Mouse (Mus musculus) adrenal gland, adult (tissue): ENCODE measurements around the gene Tprgl.

Experiments used
- DNase-seq, 2 experiments: peaks; one replicate each; pipeline ENCODE4 v3.0.0; 2022 to 2023; ENCODE audit warnings: low spot score in 1 of 2; ENCODE audit not compliant: inconsistent age in 2 of 2

Tprgl gene

GRCm38 (mm10) chr4:154160538-154161390 is at the start of gene Tprgl:
TSS of gene Tprgl (minus strand) at chr4:154160666.
- peak; percentile 97 to 99 for DNase-seq

GRCm38 (mm10) chr4:154209825-154210224 is 49.4 kb upstream of the Tprgl start:
- DNase-seq, result no peak

DNA sequence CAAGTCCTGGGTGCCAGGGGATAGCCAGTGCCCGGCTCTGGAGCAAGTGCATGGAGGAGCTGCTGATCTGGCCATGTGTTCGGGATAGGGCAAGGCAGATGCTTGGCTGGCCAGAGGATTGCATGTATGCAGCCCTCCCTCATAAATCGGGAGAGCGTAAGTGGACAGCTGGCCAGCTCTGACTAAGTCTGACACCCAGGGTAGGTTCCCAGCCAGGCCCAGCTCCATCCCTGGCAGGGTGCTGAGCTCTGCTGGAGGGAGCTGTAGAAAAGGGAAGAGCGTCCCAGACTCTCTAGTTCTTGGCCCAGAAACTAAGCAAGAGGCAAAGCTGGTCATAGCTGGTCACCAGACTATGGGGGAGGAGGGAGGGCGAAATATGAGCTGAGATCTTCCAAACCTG is 48.6 kb upstream of the Tprgl start:
- no peak for DNase-seq

GRCm38 (mm10) chr4:154207261-154207660 is 46.8 kb upstream of the Tprgl start:
- DNase-seq, result peak; percentile 36 to 81

DNA sequence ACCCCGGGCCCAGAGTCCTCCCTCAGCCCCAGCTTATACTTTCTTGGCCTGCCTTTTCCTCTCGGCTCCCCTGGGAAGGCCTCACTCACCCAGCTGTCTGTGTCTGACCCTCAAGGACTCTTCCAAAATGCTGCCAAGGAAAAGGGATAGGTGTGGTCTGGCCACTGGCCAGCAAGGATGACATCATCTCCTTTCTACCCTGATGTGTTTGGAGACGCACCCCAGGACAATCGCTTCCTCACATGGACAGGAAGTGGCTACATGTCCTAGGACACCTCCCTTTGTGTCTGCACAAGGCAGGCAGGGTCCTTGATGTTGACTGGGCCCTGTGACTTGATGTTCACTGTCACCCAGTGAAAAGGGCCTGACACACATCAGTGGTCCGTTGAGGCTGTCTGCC is 44.9 kb upstream of the Tprgl start:
- peak; percentile 76 to 89 for DNase-seq

DNA sequence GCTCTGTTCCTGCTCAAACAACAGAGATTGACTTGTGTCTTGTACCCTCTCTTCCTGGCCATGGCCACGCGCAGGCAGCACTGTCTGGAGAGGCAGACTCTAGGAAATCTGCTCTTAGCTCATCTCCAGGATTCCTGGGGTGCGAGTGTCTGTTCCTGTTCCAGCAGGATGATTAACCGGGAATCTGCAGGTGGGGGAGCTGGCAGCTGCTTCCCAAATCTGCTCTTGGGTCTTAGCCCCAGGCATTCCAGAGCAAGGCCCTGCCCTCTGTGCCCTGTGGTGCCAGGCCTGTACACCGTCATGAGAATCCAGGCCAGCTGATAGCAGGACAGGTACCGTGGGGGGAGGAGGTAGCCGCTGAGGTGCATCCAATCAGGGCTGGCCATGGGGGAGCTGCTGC is 44.1 kb upstream of the Tprgl start:
- DNase-seq, result no peak

- no peak for DNase-seq
Observed at GRCm38 (mm10) chr4:154201511-154201910, 41.0 kb upstream of the Tprgl start.

DNA sequence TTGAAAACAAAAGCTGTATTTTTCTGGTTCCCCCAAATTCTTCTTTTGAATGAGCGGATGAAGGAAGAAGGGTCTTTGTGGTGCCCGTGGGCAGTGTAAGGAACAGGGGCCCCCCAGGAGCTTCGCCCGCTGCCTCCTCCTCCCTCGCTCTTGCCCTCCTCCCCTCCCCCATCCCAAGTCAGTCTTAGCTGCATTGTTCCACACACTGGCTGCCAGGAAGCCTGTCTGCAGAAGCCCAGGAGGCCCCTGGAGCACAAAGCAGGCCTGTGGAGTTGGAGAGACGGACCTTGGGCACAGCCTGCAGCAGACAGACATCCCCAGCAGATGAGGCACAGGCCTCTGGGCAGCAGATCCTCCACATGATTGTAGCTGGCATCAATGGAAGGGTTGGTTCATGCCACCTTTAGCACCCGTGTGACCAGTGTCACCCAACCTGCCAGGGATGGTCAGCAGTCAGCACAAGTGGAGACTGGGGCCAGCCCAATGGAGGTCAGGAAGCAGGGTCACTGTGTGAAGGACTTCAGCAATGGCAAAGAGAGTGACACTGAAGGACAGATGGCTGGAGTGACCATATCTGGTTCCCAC is 38.0 kb upstream of the Tprgl start:
- DNase-seq, result no peak

DNA sequence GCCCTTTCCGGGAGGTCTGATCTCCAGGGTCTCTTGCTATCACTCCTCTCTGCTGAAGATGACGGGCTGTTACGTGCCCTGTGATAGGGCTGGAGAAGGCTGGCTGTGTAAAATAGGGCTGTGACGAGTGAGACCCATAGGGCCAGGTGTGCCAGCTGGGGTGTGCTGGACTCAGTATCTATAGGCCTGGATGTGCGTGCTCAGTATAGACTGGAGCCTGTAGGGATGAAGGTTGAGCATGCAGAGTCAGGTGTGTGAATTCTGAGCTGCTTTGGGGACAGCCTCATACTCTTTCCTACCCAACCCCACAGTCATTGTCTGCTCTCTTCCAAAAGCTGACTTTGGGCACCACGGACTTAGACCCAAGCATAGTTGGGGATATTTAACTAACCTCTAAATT is 37.5 kb upstream of the Tprgl start:
- no peak for DNase-seq

- no peak for DNase-seq
Observed at GRCm38 (mm10) chr4:154188948-154189347, 28.5 kb upstream of the Tprgl start.

DNA sequence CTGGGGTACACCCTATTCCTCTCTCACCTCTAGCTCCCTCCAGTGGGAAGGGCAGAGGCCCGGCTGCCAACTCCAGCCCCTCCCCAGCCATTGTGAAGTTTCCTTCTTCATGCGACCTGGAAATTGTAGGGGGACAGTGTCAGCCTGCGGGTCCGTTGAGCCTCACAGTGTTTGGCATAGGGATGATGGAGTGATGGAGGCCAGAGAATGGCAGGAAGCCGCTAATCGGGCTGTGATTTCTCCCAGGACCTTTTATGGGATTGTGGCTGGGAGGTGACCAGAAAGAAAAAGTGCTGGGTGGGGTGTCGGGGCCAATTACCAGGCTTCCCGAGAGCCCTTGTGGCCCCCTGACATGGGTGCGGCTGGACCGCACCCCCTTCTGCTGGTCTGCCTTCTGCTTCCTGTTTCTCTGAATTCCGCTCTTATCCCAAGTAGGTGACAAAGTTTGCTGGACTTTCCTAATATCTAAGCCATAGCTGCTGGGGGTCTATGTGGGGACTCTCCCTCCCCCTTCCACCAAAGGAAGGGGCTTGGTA is 25.6 kb upstream of the Tprgl start:
- no peak for DNase-seq

- DNase-seq, result no peak
Observed at GRCm38 (mm10) chr4:154185001-154185400, 24.5 kb upstream of the Tprgl start.

GRCm38 (mm10) chr4:154183566-154183965 is 23.1 kb upstream of the Tprgl start:
- DNase-seq, result peak in 1 of 2 experiments; percentile 65

DNA sequence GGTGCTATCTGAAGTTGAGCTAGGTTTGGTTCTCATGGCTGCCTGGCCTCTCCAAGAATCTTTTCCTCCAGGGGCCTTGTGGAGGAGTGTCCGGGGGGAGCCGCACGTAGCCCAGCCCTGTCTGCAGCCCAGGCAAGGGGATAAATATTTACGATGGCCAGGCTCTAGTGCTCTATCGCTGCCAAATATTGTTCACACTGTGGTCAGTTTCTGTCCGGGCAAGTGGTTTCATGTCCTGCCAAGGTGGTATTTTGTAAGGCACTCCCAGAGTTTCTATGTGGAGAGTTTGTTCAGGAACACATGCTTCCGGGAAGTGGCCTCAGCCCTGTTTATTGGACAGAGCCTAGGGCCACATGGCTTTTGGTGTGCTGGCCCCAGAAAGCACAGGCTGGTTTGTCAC is 20.5 kb upstream of the Tprgl start:
- no peak for DNase-seq

DNA sequence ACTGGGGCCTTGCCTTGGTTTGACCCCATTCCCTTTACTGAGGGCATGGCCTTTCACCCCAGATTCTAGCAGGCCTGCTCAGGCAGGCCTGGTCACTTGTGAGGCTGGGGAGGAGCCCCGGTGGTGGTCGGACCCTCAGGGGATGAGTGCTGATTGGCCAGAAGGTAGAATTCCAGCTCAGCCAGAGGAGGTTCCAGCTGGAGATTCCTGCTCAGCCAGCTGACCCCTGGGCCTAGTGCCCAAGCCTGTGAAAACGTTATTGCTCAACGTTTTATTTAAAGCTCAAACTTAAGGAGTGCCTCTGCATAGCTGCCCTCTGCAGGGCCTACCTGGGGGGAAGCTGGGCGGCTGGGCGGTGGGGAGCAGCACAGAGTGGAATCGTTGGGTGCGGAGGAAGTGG is 16.8 kb upstream of the Tprgl start:
- DNase-seq, result no peak

DNA sequence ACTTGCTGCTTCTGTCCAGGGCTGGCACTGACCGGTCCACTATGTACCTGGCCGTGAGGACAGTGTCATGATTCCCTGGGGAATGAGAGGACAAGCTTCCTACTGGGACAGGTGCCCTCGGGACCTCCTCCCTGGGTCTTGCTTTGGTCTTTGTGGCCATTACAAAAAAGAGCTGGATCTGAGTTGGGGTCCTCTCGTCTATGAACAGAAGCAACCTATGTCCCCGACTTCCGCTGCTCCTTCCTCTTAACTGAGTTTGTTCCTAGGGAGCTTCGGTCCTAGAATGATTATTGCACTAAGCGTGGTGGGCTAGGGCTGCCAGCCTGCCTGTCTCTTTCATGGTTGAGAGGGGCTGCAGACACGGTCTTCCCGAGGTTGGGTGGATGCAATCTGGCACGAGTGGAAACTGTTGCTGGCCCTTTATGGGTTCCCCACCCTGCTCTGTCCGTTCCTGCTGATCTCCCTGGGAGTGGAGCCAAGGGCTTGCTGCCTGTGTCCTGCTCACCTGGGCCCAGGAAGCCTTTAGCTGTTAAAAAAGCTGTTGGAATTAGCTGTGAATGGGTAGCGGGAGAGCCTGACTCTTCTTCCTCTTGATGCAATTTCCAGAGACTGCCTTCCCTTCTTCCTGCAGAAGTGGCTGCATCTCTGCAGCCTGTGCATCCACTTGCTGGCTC is 11.6 kb upstream of the Tprgl start:
- DNase-seq, result no peak

- no peak for DNase-seq
Observed at GRCm38 (mm10) chr4:154171151-154171930, 10.9 kb upstream of the Tprgl start.

DNA sequence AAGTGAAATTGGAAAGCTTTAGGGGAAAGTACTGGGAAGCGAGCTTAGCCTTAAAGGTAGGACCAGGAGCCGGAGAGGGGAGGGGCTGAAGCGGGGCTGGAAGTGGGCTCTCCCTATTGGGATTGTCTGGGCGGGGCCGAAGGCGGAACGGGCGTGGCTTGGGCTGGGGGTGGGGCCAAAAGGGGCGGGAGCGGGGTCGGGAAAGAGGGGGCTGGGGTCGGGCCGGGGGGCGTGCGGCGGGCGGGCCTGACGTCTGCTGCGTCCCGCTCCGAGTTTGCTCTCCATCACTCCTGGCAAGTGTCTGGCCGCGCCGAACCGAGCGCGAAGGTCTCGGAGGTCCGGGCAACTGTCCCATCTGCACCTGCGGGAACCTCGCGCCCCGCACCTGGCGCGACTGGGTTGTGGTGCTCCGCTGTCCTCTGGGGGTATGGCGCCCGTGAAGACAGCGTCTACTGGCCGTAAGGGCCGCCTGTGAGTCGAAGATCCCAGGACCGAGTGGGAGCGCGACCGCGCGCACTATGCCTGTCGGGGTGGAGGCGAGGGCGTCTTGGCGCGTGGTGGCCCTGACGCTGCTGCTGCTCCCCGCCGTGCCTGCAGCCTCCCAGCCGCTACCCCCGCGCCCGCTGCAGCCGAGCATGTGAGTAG is 10.2 kb upstream of the Tprgl start, which contains the start of gene Megf6:
TSS of gene Megf6 (plus strand) at position 225 of the 645 bp plus-strand sequence.
- DNase-seq, result no peak

DNA sequence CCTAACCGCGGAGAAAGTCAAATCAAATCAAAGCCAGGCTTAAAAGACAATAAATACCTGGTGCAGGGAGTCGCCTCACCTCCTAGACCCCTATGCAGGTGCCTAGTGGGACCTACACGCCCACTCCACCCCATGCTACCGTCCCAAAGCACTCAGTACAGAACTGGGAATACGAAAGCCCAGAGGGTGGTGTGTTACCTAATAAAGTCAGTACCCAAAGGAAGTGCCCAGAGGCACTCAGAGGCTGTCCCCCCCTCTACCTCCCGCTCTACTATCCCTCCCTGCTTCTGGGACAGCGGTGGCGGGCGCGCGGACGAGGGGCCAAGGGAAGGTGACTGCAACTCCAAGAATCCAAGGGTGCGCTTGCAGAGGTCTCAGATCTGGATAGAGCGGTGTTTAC is 9.6 kb upstream of the Tprgl start:
- DNase-seq, result no peak

- DNase-seq, result peak; percentile 51 to 80
Observed at GRCm38 (mm10) chr4:154167053-154167452, 6.6 kb upstream of the Tprgl start.
